Mouse (Mus musculus): ENCODE measurements around the gene Med12l. TPM values are rescaled to one million over a fixed set of nuclear protein-coding genes. Genes with fewer than 3 reads are reported as not detected.

The Med12l gene
- polyA plus RNA-seq, 1 experiment from 2014 or later: 6.5 TPM

GRCm38 (mm10) chr3:59145194-59145593 lies 139.6 kb downstream of the Med12l start:
- Histone ChIP-seq H3K4me2 (ENCODE audit: low read length) (no peak overlapping the region), H3K27me3 (ENCODE audit: control insufficient read depth, insufficient read depth, low read length) (no peaks in the 10 kb centered on the region), H3K27ac (replicated peaks; ENCODE audit: low read depth, low read length) (no peak overlapping the region), H3K4me3 (replicated peaks; ENCODE audit: low read depth, low read length) (no peak overlapping the region), H3K36me3 (ENCODE audit: control insufficient read depth, insufficient read depth, low read length) (no peaks in the 10 kb centered on the region), H3K9ac (replicated peaks; ENCODE audit: low read length) (no peak overlapping the region), H3K4me1 (ENCODE audit: control insufficient read depth, insufficient read depth, low read length) (no peaks in the 10 kb centered on the region), H3K9me3 (ENCODE audit: control insufficient read depth, low read length) (no peaks in the 10 kb centered on the region)
- DNase-seq (no peak), ATAC-seq (ENCODE audit: low FRiP score, low TSS enrichment) (no peak)
- WGBS: 90% methylated on average over 5 of the region's 5 CpGs

DNA sequence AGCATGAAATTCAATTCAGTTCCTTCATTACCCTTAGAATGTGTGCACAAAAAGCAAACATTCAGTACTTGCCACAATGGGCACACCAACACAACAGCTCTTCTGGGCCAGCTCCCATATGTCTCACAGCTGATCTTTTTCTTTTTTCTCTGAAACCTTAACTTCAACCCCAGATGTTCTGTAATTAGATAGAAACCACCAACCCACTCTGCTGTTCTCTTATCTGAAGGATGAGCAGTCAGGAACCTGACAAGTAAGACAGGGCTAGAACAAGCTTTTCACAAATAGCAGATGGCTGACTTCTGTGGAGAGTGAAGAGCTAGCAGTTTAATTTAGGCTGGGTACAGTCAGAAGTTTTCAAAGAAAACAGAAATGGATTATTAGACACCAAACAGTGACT lies 144.0 kb downstream of the Med12l start:
- DNase-seq (no peak), ATAC-seq (ENCODE audit: low FRiP score, low TSS enrichment) (no peak)
- no peaks in the 10 kb centered on the region for H3K36me3 ChIP-seq (ENCODE audit: control insufficient read depth, insufficient read depth, low read length)
- no peak overlapping the region for H3K4me3 ChIP-seq (replicated peaks; ENCODE audit: low read depth, low read length)
- H3K27ac ChIP-seq (replicated peaks; ENCODE audit: low read depth, low read length): no peak overlapping the region
- no peaks in the 10 kb centered on the region for H3K4me1 ChIP-seq (ENCODE audit: control insufficient read depth, insufficient read depth, low read length)
- H3K9ac ChIP-seq (replicated peaks; ENCODE audit: low read length): no peak overlapping the region
- H3K9me3 ChIP-seq (ENCODE audit: control insufficient read depth, low read length): no peaks in the 10 kb centered on the region
- H3K4me2 ChIP-seq (ENCODE audit: low read length): no peak overlapping the region
- no peaks in the 10 kb centered on the region for H3K27me3 ChIP-seq (ENCODE audit: control insufficient read depth, insufficient read depth, low read length)

GRCm38 (mm10) chr3:59150624-59151023 lies 145.0 kb downstream of the Med12l start:
- ATAC-seq (ENCODE audit: low FRiP score, low TSS enrichment): no peak
- Histone ChIP-seq H3K4me2 (ENCODE audit: low read length) (no peak overlapping the region), H3K9me3 (ENCODE audit: control insufficient read depth, low read length) (no peaks in the 10 kb centered on the region), H3K27ac (replicated peaks; ENCODE audit: low read depth, low read length) (no peak overlapping the region), H3K4me1 (ENCODE audit: control insufficient read depth, insufficient read depth, low read length) (no peaks in the 10 kb centered on the region), H3K36me3 (ENCODE audit: control insufficient read depth, insufficient read depth, low read length) (no peaks in the 10 kb centered on the region), H3K4me3 (replicated peaks; ENCODE audit: low read depth, low read length) (no peak overlapping the region), H3K27me3 (ENCODE audit: control insufficient read depth, insufficient read depth, low read length) (no peaks in the 10 kb centered on the region), H3K9ac (replicated peaks; ENCODE audit: low read length) (no peak overlapping the region)
- WGBS: 95% methylated on average over 2 of the region's 2 CpGs
- DNase-seq: no peak

GRCm38 (mm10) chr3:59153424-59153823 lies 147.8 kb downstream of the Med12l start, which contains the start of gene P2ry14:
Gene P2ry14 (minus strand): TSS chr3:59153618.
- Histone ChIP-seq H3K27ac (replicated peaks; ENCODE audit: low read depth, low read length) (no peak within 1 kb of the TSS), H3K4me2 (ENCODE audit: low read length) (no peak within 1 kb of the TSS), H3K9ac (replicated peaks; ENCODE audit: low read length) (no peak within 1 kb of the TSS), H3K4me3 (replicated peaks; ENCODE audit: low read depth, low read length) (no peak within 1 kb of the TSS), H3K36me3 (ENCODE audit: control insufficient read depth, insufficient read depth, low read length) (no peaks in the 10 kb centered on the region), H3K27me3 (ENCODE audit: control insufficient read depth, insufficient read depth, low read length) (no peaks in the 10 kb centered on the region), H3K9me3 (ENCODE audit: control insufficient read depth, low read length) (no peaks in the 10 kb centered on the region), H3K4me1 (ENCODE audit: control insufficient read depth, insufficient read depth, low read length) (no peaks in the 10 kb centered on the region)
- WGBS: 87% methylated on average over 5 of the region's 5 CpGs
- DNase-seq: no peak
- no peak for ATAC-seq (ENCODE audit: low FRiP score, low TSS enrichment)

DNA sequence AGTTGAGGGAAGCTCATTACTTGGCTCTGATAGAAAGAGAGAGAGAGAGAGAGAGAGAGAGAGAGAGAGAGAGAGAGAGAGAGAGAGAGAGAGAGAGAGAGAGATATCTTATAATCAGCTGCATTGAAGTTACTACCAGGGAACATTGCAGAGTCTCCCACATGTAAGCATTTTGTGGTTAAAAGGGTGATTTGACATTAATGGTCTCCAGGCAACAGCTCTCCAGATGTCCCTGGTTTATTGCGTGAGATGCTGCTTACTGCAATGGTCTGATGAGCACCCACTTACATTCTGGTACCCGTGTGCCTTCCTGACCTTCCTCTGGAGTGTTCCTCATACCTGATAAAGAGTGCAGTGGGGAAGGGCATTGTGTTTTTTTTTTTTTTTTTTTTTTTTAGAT lies 149.3 kb downstream of the Med12l start:
- H3K27ac ChIP-seq (replicated peaks; ENCODE audit: low read depth, low read length): no peak overlapping the region
- H3K9ac ChIP-seq (replicated peaks; ENCODE audit: low read length): no peak overlapping the region
- H3K36me3 ChIP-seq (ENCODE audit: control insufficient read depth, insufficient read depth, low read length): no peaks in the 10 kb centered on the region
- ATAC-seq (ENCODE audit: low FRiP score, low TSS enrichment): no peak
- no peak overlapping the region for H3K4me2 ChIP-seq (ENCODE audit: low read length)
- no peak for DNase-seq
- H3K27me3 ChIP-seq (ENCODE audit: control insufficient read depth, insufficient read depth, low read length): no peaks in the 10 kb centered on the region
- no peak overlapping the region for H3K4me3 ChIP-seq (replicated peaks; ENCODE audit: low read depth, low read length)
- 92% methylated on average over 2 of the region's 2 CpGs for WGBS
- no peaks in the 10 kb centered on the region for H3K4me1 ChIP-seq (ENCODE audit: control insufficient read depth, insufficient read depth, low read length)
- no peaks in the 10 kb centered on the region for H3K9me3 ChIP-seq (ENCODE audit: control insufficient read depth, low read length)

- WGBS: 95% methylated on average over 6 of the region's 6 CpGs
- no peaks in the 10 kb centered on the region for H3K27me3 ChIP-seq (ENCODE audit: control insufficient read depth, insufficient read depth, low read length)
- H3K9ac ChIP-seq (replicated peaks; ENCODE audit: low read length): no peak overlapping the region
- no peak overlapping the region for H3K4me3 ChIP-seq (replicated peaks; ENCODE audit: low read depth, low read length)
- no peak overlapping the region for H3K27ac ChIP-seq (replicated peaks; ENCODE audit: low read depth, low read length)
- no peak for DNase-seq
- H3K9me3 ChIP-seq (ENCODE audit: control insufficient read depth, low read length): no peaks in the 10 kb centered on the region
- ATAC-seq (ENCODE audit: low FRiP score, low TSS enrichment): no peak
- no peak overlapping the region for H3K4me2 ChIP-seq (ENCODE audit: low read length)
- no peaks in the 10 kb centered on the region for H3K36me3 ChIP-seq (ENCODE audit: control insufficient read depth, insufficient read depth, low read length)
- H3K4me1 ChIP-seq (ENCODE audit: control insufficient read depth, insufficient read depth, low read length): no peaks in the 10 kb centered on the region
These were observed 149.8 kb downstream of the Med12l start for GRCm38 (mm10) chr3:59155404-59155803.

GRCm38 (mm10) chr3:59157048-59157447 lies 151.4 kb downstream of the Med12l start:
- WGBS: 99% methylated on average over 5 of the region's 5 CpGs
- Histone ChIP-seq H3K27ac (replicated peaks; ENCODE audit: low read depth, low read length) (no peak overlapping the region), H3K36me3 (ENCODE audit: control insufficient read depth, insufficient read depth, low read length) (no peaks in the 10 kb centered on the region), H3K9ac (replicated peaks; ENCODE audit: low read length) (no peak overlapping the region), H3K4me3 (replicated peaks; ENCODE audit: low read depth, low read length) (no peak overlapping the region), H3K4me2 (ENCODE audit: low read length) (no peak overlapping the region), H3K4me1 (ENCODE audit: control insufficient read depth, insufficient read depth, low read length) (no peaks in the 10 kb centered on the region), H3K27me3 (ENCODE audit: control insufficient read depth, insufficient read depth, low read length) (no peaks in the 10 kb centered on the region), H3K9me3 (ENCODE audit: control insufficient read depth, low read length) (no peaks in the 10 kb centered on the region)
- ATAC-seq (ENCODE audit: low FRiP score, low TSS enrichment): no peak
- DNase-seq: no peak

DNA sequence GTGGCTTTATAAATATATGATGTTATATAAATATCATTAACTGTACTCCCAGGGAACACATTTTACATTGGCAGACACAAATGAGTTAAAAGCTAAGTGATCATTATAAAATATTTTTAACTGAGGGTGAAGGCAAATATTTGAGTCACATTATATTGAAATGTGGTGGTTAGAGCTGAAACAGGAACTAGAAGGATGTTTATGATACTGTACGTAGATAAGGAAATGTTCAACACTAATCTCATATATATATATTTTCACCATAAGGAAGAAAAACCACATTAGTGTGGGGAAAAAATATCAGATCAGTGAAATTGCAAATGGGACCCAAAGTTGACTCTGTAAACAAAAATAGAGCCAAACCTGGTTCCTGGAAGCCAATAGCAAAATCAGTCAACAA lies 154.8 kb downstream of the Med12l start:
- no peak for DNase-seq
- no peak overlapping the region for H3K9ac ChIP-seq (replicated peaks; ENCODE audit: low read length)
- no peaks in the 10 kb centered on the region for H3K27me3 ChIP-seq (ENCODE audit: control insufficient read depth, insufficient read depth, low read length)
- WGBS: 96% methylated on average over 1 of the region's 1 CpGs
- no peak overlapping the region for H3K27ac ChIP-seq (replicated peaks; ENCODE audit: low read depth, low read length)
- no peak overlapping the region for H3K4me3 ChIP-seq (replicated peaks; ENCODE audit: low read depth, low read length)
- no peaks in the 10 kb centered on the region for H3K4me1 ChIP-seq (ENCODE audit: control insufficient read depth, insufficient read depth, low read length)
- H3K9me3 ChIP-seq (ENCODE audit: control insufficient read depth, low read length): no peaks in the 10 kb centered on the region
- ATAC-seq (ENCODE audit: low FRiP score, low TSS enrichment): no peak
- H3K36me3 ChIP-seq (ENCODE audit: control insufficient read depth, insufficient read depth, low read length): no peaks in the 10 kb centered on the region
- no peak overlapping the region for H3K4me2 ChIP-seq (ENCODE audit: low read length)

GRCm38 (mm10) chr3:59167417-59168054 lies 161.9 kb downstream of the Med12l start:
- Histone ChIP-seq H3K27me3 (ENCODE audit: control insufficient read depth, insufficient read depth, low read length) (no peaks in the 10 kb centered on the region), H3K4me2 (ENCODE audit: low read length) (no peak overlapping the region), H3K9me3 (ENCODE audit: control insufficient read depth, low read length) (no peaks in the 10 kb centered on the region), H3K27ac (replicated peaks; ENCODE audit: low read depth, low read length) (no peak overlapping the region), H3K4me3 (replicated peaks; ENCODE audit: low read depth, low read length) (no peak overlapping the region), H3K36me3 (ENCODE audit: control insufficient read depth, insufficient read depth, low read length) (no peaks in the 10 kb centered on the region), H3K9ac (replicated peaks; ENCODE audit: low read length) (no peak overlapping the region), H3K4me1 (ENCODE audit: control insufficient read depth, insufficient read depth, low read length) (no peaks in the 10 kb centered on the region)
- DNase-seq: no peak
- WGBS: 87% methylated on average over 2 of the region's 2 CpGs
- no peak for ATAC-seq (ENCODE audit: low FRiP score, low TSS enrichment)
